Mouse (Mus musculus): ENCODE results near the gene Them5. TPM values are rescaled to one million over a fixed set of nuclear protein-coding genes. Genes with fewer than 3 reads are reported as not detected.
A peak's percentile ranks its signal among the peaks of the same experiment; 100 is the strongest.

Gene Them5
- total RNA-seq (2021): not detected

DNA sequence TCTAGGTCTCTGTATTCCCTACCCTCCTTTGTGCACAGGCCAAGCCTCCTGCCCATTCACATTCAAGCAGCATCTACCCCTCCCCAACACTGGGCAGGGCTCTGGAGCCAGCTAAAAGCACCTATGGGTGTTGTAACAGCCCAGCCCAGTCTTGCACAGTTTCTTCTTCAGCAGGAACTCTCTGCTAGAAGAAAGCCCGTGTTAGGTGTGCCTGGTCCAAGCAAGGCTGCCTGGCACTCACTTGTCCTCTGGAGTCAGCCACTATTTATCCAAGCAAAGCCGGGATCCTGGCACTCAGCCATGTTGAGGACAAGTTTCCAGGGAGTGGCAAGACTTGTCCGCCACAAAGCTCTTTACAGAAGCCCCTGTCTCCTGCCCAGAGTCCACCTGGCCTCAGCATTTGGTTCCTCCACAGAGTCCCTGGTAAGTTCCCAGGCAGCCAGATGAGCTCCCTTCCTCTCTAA is at the start of gene Them5:
Them5 (plus strand) TSS at position 141 of the 464 bp plus-strand sequence.
- intact Hi-C loops (cut with DNase I): no loop called here
- DNase-seq: peak; percentile 8 to 13

GRCm38 (mm10) chr3:94305457-94305856 is 36.4 kb upstream of the Them5 start:
- DNase-seq: no peak
- intact Hi-C loops (cut with DNase I): no loop called here

- intact Hi-C loops (cut with DNase I): no loop called here
- no peak for DNase-seq
Measured at GRCm38 (mm10) chr3:94306975-94307374, 34.9 kb upstream of the Them5 start.

DNA sequence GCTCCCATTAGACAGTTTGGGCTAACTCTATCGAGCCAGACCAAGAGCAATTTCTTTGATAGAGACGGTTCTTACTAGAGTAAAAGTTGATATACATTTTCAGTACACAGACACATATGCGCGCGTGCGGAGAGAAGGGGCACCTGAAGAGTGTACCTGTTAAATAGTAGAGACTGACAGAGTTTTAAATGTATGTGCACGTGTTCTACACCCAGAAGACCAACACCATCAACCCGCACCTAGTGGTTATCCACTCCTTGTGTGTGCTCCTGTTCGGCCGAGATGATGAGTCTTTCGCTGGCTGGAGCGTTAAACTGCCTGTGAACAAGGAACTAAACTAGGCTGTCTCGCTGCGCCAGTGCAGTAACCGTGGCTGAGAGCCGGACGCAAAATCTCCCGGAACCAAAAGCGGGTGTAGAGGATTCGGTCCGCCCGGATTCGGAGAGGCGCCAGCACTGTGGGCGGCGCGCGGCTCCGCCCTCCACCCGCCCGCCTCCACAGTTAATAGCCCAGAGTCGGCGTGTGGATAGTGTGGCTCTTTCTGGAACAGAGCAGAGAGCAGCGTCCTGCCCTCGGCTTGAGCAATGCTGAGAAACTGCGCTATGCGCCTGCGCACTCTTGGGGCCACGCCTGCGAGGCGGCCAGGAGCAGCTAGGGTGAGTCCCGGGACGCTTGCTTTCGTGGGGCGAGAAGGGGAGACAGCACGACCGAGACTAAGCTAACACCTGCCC is 32.1 kb upstream of the Them5 start, which contains the start of gene Them4:
Them4 (plus strand) TSS at position 457 of the 731 bp plus-strand sequence.
- intact Hi-C loops (cut with DNase I): no loop called here
- peak; percentile 96 to 97 for DNase-seq

DNA sequence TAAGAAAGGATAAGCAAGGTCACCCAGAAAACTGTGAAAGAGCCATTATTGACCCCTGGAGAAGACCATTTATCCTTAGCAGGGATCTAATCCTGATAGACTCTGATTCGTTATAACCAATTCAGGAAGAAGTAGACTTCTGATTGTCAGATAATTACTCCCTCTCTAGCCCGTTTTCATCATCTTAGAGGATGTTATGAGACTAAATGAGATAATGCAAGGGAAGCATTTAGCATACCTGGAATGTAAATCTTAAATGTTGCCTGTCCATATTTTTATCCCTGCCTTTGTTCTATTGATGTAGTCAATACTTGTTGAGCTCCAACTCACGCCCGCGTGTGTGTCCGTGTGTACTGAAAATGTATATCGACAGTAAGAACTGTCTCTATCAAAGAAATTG is 31.4 kb upstream of the Them5 start:
- intact Hi-C loops (cut with DNase I): no loop called here
- DNase-seq: peak in 1 of 2 experiments; percentile 4

DNA sequence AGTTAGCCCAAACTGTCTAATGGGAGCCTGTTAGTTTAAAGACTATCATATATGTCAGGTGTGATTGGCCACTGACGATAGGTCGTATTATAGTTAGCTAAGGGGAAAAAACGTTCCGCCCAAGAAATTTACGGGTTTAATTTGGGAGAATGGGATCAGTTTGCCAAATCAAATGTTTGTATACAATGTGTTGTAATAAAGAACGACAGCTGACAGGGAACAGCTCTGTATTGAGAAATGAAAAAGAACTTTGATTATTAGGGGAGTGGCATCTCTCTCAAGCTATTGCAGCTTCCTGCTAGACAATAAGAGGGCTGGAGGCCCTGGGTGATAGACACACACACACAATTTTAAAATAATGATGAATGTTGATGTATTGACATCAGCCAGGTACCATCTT is 31.0 kb upstream of the Them5 start:
- intact Hi-C loops (cut with DNase I): no loop called here
- no peak for DNase-seq

DNA sequence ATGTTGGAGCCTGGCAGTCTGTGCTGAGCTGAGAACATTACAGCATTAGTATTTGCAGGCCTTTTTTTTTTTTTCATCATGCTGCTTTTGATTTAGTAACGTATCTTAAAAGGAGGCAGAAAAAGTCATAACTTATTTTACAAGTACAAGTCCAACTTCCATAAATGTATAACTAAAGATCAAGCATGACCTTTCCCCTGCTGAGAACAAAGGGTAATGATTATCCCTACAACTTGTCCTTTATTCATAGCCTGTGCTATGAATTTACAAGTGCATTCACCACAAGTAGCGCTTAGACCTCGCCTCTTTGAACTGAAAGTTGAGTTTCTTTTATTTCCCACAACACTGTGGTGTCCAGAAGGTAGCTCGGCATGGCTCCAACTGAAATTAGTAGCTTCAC is 30.5 kb upstream of the Them5 start:
- DNase-seq: no peak
- intact Hi-C loops (cut with DNase I): no loop called here

- DNase-seq: no peak
- intact Hi-C loops (cut with DNase I): no loop called here
Measured at GRCm38 (mm10) chr3:94328681-94329080, 13.2 kb upstream of the Them5 start.

DNA sequence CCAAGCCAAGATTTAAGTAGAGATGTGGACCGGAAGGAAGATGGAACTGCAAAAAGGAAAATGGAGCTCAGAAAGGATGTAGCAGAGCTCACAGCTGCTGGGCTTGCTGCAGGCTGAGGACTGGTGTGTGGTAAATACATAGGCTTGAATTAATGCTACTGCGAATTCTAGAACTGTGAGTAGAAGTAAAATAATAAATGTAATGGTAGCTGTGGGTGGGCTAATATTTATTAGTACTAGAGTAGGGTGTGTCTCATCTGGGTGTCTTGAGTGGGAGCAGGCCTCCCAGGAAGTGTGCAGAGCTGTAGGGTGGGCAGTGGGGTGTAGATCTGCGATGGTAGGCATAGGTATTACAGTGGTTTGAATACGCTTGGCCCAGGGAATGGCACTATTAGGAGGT is 7.5 kb upstream of the Them5 start:
- no peak for DNase-seq

GRCm38 (mm10) chr3:94338522-94338921 is 3.4 kb upstream of the Them5 start:
- intact Hi-C loops (cut with DNase I): no loop called here
- no peak for DNase-seq

More for the DNA sequence above, 7.5 kb upstream of the Them5 start:
- intact Hi-C loops (cut with DNase I): no loop called here

GRCm38 (mm10) chr3:94342552-94342951 is 653 bp downstream of the Them5 start:
- DNase-seq: no peak
- intact Hi-C loops (cut with DNase I): no loop called here

- intact Hi-C loops (cut with DNase I): no loop called here
Measured at GRCm38 (mm10) chr3:94344182-94344581, 2.3 kb downstream of the Them5 start.

DNA sequence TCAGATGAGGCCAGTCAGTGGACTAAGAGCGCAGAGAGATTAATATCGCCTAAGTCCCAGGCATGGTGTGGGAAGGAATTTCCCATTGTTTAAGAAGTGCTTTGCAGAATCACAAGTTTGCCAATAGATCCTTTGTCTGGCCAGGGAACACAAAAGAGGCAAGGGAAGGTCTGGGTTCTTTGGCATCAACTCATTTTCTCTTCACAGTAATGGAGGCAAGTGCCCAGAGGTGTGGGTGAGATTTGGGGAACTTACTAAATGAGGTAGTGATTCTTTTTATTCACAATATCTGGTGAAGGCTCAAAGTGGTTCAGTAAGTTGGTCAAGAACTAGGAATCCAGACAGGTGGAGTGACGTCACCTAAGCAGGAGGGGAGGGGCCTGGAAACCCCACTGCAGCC is 3.0 kb downstream of the Them5 start:
- DNase-seq: no peak
- intact Hi-C loops (cut with DNase I): no loop called here

More at GRCm38 (mm10) chr3:94344182-94344581, 2.3 kb downstream of the Them5 start:
- DNase-seq: no peak

- DNase-seq: no peak
Measured at GRCm38 (mm10) chr3:94348146-94348545, 6.2 kb downstream of the Them5 start.

GRCm38 (mm10) chr3:94360812-94361211 is 18.9 kb downstream of the Them5 start:
- intact Hi-C loops (cut with DNase I): no loop called here
- no peak for DNase-seq

More at GRCm38 (mm10) chr3:94348146-94348545, 6.2 kb downstream of the Them5 start:
- intact Hi-C loops (cut with DNase I): no loop called here

DNA sequence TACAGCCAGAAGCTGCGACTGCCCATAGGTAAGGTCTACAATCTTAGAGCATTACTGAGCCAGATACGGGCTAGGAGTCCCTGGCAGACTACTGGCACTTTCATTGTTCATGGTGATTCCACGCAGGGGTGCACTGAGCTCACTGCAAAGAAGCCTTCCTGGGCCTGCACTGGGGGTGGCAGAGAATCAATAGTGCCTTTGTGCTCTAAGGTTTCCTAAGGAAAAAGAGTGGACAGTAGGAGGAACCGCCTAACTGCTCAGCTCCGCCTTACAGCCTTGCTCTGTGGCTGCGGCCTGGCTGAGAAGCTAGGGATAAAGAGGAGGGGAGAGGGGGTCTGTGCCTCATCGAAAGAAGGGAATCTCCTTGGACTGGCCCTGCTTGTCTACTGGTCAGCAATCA is 20.2 kb downstream of the Them5 start, which contains the start of gene C2cd4d:
C2cd4d (plus strand) TSS at position 301 of the 400 bp plus-strand sequence.
- no peak for DNase-seq
- intact Hi-C loops (cut with DNase I): no loop called here

DNA sequence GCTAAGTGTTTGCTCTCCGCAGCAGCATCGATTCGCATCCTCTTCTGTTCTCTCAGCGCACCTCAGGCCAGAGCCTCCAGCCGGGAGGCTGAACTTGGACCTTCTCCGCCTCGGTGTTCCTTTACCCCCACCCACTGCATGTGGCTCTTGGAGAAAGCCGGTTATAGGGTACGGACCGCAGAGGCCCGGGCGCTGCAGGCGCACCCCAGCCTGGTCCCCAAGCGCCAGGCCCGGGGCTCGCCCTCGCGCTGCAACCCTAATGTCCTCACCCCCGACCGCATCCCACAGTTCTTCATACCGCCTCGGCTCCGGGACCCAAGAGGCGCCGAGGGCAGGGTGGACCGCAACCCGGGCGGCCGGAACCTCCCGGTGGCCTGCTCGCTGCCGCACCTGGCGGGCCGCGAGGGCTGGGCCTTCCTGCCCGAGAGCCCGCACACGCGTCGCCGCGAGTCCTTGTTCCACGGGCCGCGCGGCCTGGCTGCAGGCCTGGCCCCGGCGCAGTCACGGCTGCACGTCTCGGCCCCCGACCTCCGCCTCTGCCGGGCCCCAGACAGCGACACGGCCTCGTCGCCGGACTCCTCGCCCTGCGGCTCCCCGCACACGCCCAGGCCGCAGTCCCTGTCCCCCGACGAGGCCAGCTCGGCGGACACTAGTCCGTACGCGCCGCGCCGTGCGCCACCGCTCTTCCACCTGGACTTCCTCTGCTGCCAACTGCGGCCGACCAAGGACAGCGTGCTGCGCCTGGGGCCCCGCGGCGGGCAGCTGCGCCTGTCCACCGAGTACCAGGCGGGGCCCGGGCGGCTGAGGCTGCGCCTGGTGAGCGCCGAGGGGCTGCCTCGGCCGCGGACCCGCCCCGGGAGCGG is 21.6 kb downstream of the Them5 start:
- intact Hi-C loops (cut with DNase I): no loop called here
- peak; percentile 50 to 59 for DNase-seq

DNA sequence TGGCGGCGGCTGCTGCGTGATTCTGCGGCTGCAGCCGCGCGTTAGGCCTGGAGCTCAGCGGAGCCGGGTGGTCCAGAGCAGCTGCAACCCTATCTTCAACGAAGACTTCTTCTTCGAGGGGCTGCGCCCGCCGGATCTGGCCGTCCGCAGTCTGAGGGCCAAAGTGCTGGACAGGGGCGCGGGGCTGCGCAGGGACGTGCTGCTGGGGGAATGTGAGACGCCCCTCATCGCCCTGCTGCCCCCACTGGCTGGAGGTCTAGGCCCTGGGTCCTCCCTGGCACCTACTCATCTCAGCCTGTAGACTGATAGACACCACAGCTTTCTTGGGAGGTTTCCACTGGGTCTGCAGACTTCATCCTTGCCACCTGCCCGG is 22.2 kb downstream of the Them5 start:
- DNase-seq: peak in 1 of 2 experiments; percentile 13
- intact Hi-C loops (cut with DNase I): no loop called here

- intact Hi-C loops (cut with DNase I): loop anchor here (1.0 to 2.0 kb wide), 2 partner anchors 136 to 236 kb away; no protein-coding TSS in a partner anchor
- DNase-seq: peak; percentile 79 to 88
Measured at GRCm38 (mm10) chr3:94366761-94367160, 24.9 kb downstream of the Them5 start.

GRCm38 (mm10) chr3:94367511-94367910 is 25.6 kb downstream of the Them5 start:
- intact Hi-C loops (cut with DNase I): loop anchor here (2.0 kb wide), 1 partner anchor 135 kb away; no protein-coding TSS in a partner anchor
- DNase-seq: no peak

- no peak for DNase-seq
- intact Hi-C loops (cut with DNase I): no loop called here
Measured at GRCm38 (mm10) chr3:94368631-94369030, 26.7 kb downstream of the Them5 start.

Data from heart, postnatal 10 days (tissue).